Mouse (Mus musculus) forebrain, embryonic 16.5 days (tissue): ENCODE data around the gene Raver2. TPM values are rescaled to one million over a fixed set of nuclear protein-coding genes. Genes with fewer than 3 reads are reported as not detected.

ENCODE experiments used
- ATAC-seq: fragments of 200-750 bp; cut with Nextera tagmentation; 2 replicates; pipeline ENCODE4 v1.8.0; 2017; ENCODE audit warnings: mild to moderate bottlenecking, moderate library complexity
- H3K27ac ChIP-seq: fragments of 300-500 bp; sonication (generic); 2 replicates; pipeline ENCODE4 v1.5.1; 2014; ENCODE audit warnings: low read length, control low read depth
- H3K27me3 ChIP-seq: fragments of 300-500 bp; sonication (generic); replicated peaks from 2 replicates; pipeline ENCODE4 v1.6.1; 2014; ENCODE audit warnings: low read length; ENCODE audit not compliant: control insufficient read depth, insufficient read depth
- H3K36me3 ChIP-seq: fragments of 300-500 bp; sonication (generic); 2 replicates; pipeline ENCODE4 v1.6.1; 2014; ENCODE audit not compliant: control insufficient read depth, insufficient read depth
- H3K4me1 ChIP-seq: fragments of 300-500 bp; sonication (generic); replicated peaks from 2 replicates; pipeline ENCODE4 v1.6.1; 2014; ENCODE audit warnings: low read length; ENCODE audit not compliant: control insufficient read depth, insufficient read depth
- H3K4me2 ChIP-seq: fragments of 300-500 bp; sonication (generic); 2 replicates; pipeline ENCODE4 v1.6.1; 2014; ENCODE audit warnings: mild to moderate bottlenecking, low read length, control low read depth
- H3K4me3 ChIP-seq: fragments of 300-500 bp; sonication (generic); replicated peaks from 2 replicates; pipeline ENCODE4 v1.5.1; 2014; ENCODE audit warnings: mild to moderate bottlenecking, low read length, control low read depth
- H3K9ac ChIP-seq: fragments of 300-500 bp; sonication (generic); replicated peaks from 2 replicates; pipeline ENCODE4 v1.6.1; 2014; ENCODE audit warnings: low read depth, low read length, control low read depth
- H3K9me3 ChIP-seq: fragments of 300-500 bp; sonication (generic); 2 replicates; pipeline ENCODE4 v1.6.1; 2016; ENCODE audit warnings: low read length; ENCODE audit not compliant: control insufficient read depth
- WGBS: fragments of 180-500 bp; shearing (Covaris S2); extraction: QIAGEN DNeasy Blood & Tissue Kit; methylation state at CpG from one replicate; pipeline ENCODE4 v1.1.7; 2014; 5-methylcytosine and 5-hydroxymethylcytosine counted together
- polyA plus RNA-seq: library from polyadenylated mRNA; unstranded; fragments of >200 nt; fragmentation: Nextera tagmentation; extraction: Ambion mirVana; gene quantifications from 2 replicates; pipeline ENCODE4 v1.2.1, GENCODE M21; 2015

Raver2 gene
- polyA plus RNA-seq, 1 experiment from 2014 or later: 4.2 TPM

- H3K4me3 ChIP-seq: no peak overlapping the region
- WGBS: 97% methylated on average over 1 of the region's 1 CpGs
- no peaks in the 10 kb centered on the region for H3K4me1 ChIP-seq
- H3K27ac ChIP-seq: no peak overlapping the region
- no peak overlapping the region for H3K4me2 ChIP-seq
- no peak for ATAC-seq
- peaks cover 12% of the 10 kb centered on the region; the same call in 1 of the 2 replicates for H3K36me3 ChIP-seq
- no peaks in the 10 kb centered on the region for H3K27me3 ChIP-seq
- no peaks in the 10 kb centered on the region for H3K9me3 ChIP-seq
- no peak overlapping the region for H3K9ac ChIP-seq
These were observed 92.0 kb downstream of the Raver2 start for GRCm38 (mm10) chr4:101160821-101161220.

GRCm38 (mm10) chr4:101164189-101164588 is 95.4 kb downstream of the Raver2 start:
- Histone ChIP-seq H3K4me2 (no peak overlapping the region), H3K4me3 (no peak overlapping the region), H3K9me3 (no peaks in the 10 kb centered on the region), H3K9ac (no peak overlapping the region), H3K4me1 (no peaks in the 10 kb centered on the region), H3K27ac (no peak overlapping the region), H3K27me3 (no peaks in the 10 kb centered on the region), H3K36me3 (no peaks in the 10 kb centered on the region)
- WGBS: 91% methylated on average over 2 of the region's 2 CpGs
- no peak for ATAC-seq

GRCm38 (mm10) chr4:101164673-101165072 is 95.9 kb downstream of the Raver2 start:
- Histone ChIP-seq H3K27ac (no peak overlapping the region), H3K9ac (no peak overlapping the region), H3K27me3 (no peaks in the 10 kb centered on the region), H3K9me3 (no peaks in the 10 kb centered on the region), H3K36me3 (no peaks in the 10 kb centered on the region), H3K4me2 (no peak overlapping the region), H3K4me3 (no peak overlapping the region), H3K4me1 (no peaks in the 10 kb centered on the region)
- 94% methylated on average over 2 of the region's 2 CpGs for WGBS
- ATAC-seq: no peak

- H3K4me1 ChIP-seq: no peaks in the 10 kb centered on the region
- no peaks in the 10 kb centered on the region; the same call in 1 of the 2 replicates for H3K36me3 ChIP-seq
- no peak overlapping the region for H3K9ac ChIP-seq
- no peaks in the 10 kb centered on the region for H3K9me3 ChIP-seq
- no peak for ATAC-seq
- H3K4me3 ChIP-seq: no peak overlapping the region
- H3K27me3 ChIP-seq: no peaks in the 10 kb centered on the region
- no peak overlapping the region for H3K27ac ChIP-seq
- no peak overlapping the region for H3K4me2 ChIP-seq
- 89% methylated on average over 4 of the region's 4 CpGs for WGBS
These were observed 97.0 kb downstream of the Raver2 start for GRCm38 (mm10) chr4:101165776-101166175.

GRCm38 (mm10) chr4:101167777-101168176 is 99.0 kb downstream of the Raver2 start:
- no peak overlapping the region for H3K4me2 ChIP-seq
- no peaks in the 10 kb centered on the region; the same call in 1 of the 2 replicates for H3K36me3 ChIP-seq
- H3K27ac ChIP-seq: no peak overlapping the region
- H3K27me3 ChIP-seq: no peaks in the 10 kb centered on the region
- H3K4me1 ChIP-seq: no peaks in the 10 kb centered on the region
- H3K9me3 ChIP-seq: no peaks in the 10 kb centered on the region
- H3K4me3 ChIP-seq: no peak overlapping the region
- H3K9ac ChIP-seq: no peak overlapping the region
- no peak for ATAC-seq
- WGBS: 83% methylated on average over 1 of the region's 1 CpGs

DNA sequence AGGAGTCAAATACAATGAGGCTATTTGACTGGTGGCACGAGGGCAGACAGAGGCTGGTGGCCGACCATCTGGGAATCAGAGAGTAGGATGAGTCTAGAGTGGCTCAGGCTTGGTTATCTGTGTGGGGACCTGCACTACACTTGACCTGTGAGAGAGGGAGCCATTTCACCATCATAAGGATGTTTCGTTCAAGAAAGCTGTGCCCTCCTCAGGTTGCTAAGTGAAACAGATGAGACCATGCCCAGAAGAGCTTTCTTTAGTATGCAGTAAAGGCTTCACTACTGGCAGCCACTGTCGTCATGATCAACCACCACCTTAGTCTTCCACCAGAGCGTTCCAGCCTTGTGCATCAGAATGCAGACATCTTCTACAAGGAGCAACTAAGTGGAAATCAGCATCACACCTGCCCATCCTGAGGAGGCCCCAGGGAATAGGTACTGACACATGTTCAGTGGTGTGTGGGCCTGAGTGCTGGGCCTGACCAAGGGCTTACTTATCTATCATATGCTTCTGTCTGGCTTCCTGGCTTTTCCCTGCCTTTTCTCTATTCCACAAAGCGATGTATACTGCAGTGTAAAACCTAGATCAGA is 99.5 kb downstream of the Raver2 start:
- H3K4me1 ChIP-seq: no peaks in the 10 kb centered on the region
- H3K27me3 ChIP-seq: no peaks in the 10 kb centered on the region
- no peaks in the 10 kb centered on the region; the same call in 1 of the 2 replicates for H3K36me3 ChIP-seq
- no peaks in the 10 kb centered on the region for H3K9me3 ChIP-seq
- no peak overlapping the region for H3K4me2 ChIP-seq
- 54% methylated on average over 6 of the region's 6 CpGs for WGBS
- H3K27ac ChIP-seq: no peak overlapping the region
- no peak overlapping the region for H3K9ac ChIP-seq
- ATAC-seq: peak; percentile 52; the same call in 1 of the 2 replicates
- H3K4me3 ChIP-seq: no peak overlapping the region

- Histone ChIP-seq H3K9me3 (no peaks in the 10 kb centered on the region), H3K9ac (no peak overlapping the region), H3K27me3 (no peaks in the 10 kb centered on the region), H3K27ac (no peak overlapping the region), H3K36me3 (no peaks in the 10 kb centered on the region; the same call in none of the 2 replicates), H3K4me1 (no peaks in the 10 kb centered on the region), H3K4me2 (no peak overlapping the region), H3K4me3 (no peak overlapping the region)
- 83% methylated on average over 2 of the region's 2 CpGs for WGBS
- no peak for ATAC-seq
These were observed 104.0 kb downstream of the Raver2 start for GRCm38 (mm10) chr4:101172738-101173137.

GRCm38 (mm10) chr4:101174916-101175625 is 106.3 kb downstream of the Raver2 start:
- ATAC-seq: no peak
- Histone ChIP-seq H3K9ac (no peak overlapping the region), H3K4me2 (no peak overlapping the region), H3K4me1 (no peaks in the 10 kb centered on the region), H3K27me3 (no peaks in the 10 kb centered on the region), H3K27ac (no peak overlapping the region), H3K36me3 (no peaks in the 10 kb centered on the region; the same call in none of the 2 replicates), H3K4me3 (no peak overlapping the region), H3K9me3 (no peaks in the 10 kb centered on the region)
- 78% methylated on average over 10 of the region's 10 CpGs for WGBS

DNA sequence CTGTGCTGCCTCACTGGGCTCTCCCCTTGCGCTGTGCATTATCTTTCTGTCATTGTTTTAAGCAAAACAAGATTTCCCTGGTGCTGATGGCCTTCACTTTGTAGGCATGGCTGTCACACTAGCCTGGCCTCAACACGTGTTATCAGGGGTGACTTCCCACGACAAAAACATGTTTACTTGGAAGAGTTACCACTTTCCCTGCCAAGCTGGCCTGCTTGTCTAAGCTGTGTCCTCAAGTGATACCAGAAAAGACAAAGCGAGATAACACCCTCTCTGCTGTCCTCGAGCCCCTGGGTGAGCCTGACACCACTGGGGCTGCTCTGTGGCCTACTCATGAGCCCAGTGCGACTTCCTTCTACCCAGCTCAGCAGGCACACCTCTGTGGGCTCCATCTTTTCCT is 107.3 kb downstream of the Raver2 start:
- H3K36me3 ChIP-seq: no peaks in the 10 kb centered on the region; the same call in 1 of the 2 replicates
- no peak overlapping the region for H3K4me3 ChIP-seq
- H3K9me3 ChIP-seq: no peaks in the 10 kb centered on the region
- ATAC-seq: no peak
- 76% methylated on average over 6 of the region's 6 CpGs for WGBS
- no peak overlapping the region for H3K4me2 ChIP-seq
- H3K4me1 ChIP-seq: no peaks in the 10 kb centered on the region
- no peaks in the 10 kb centered on the region for H3K27me3 ChIP-seq
- H3K9ac ChIP-seq: no peak overlapping the region
- H3K27ac ChIP-seq: no peak overlapping the region
